Mouse (Mus musculus) 3134 (cell line): Measurements from ENCODE around the gene Ppp1r12c.

ENCODE experiments used
- DNase-seq: peaks from one replicate; pipeline ENCODE4 v3.0.0-alpha.2; 2011; ENCODE audit warnings: low spot score; ENCODE audit not compliant: insufficient read length; ENCODE audit errors: extremely low read depth

The Ppp1r12c gene

GRCm38 (mm10) chr7:4493991-4494390, 7.5 kb downstream of the Ppp1r12c start:
- DNase-seq, result no peak

GRCm38 (mm10) chr7:4492284-4493224, 8.9 kb downstream of the Ppp1r12c start:
- DNase-seq, result no peak

- DNase-seq, result no peak
Measured at GRCm38 (mm10) chr7:4491308-4491707, 10.2 kb downstream of the Ppp1r12c start.

GRCm38 (mm10) chr7:4482281-4482680, 19.2 kb downstream of the Ppp1r12c start:
- DNase-seq, result no peak

- DNase-seq, result no peak
Measured at GRCm38 (mm10) chr7:4479674-4480073, 21.8 kb downstream of the Ppp1r12c start.

GRCm38 (mm10) chr7:4478796-4479291, 22.6 kb downstream of the Ppp1r12c start:
- no peak for DNase-seq

- no peak for DNase-seq
Measured at GRCm38 (mm10) chr7:4478021-4478795, 23.3 kb downstream of the Ppp1r12c start.

- no peak for DNase-seq
Measured at GRCm38 (mm10) chr7:4473940-4474339, 27.5 kb downstream of the Ppp1r12c start.

- DNase-seq, result no peak
Measured at GRCm38 (mm10) chr7:4471179-4471555, 30.3 kb downstream of the Ppp1r12c start.

GRCm38 (mm10) chr7:4470275-4471178, 31.0 kb downstream of the Ppp1r12c start:
- no peak for DNase-seq

- DNase-seq, result no peak
Measured at GRCm38 (mm10) chr7:4467801-4468200, 33.7 kb downstream of the Ppp1r12c start.

GRCm38 (mm10) chr7:4464194-4464824, 37.2 kb downstream of the Ppp1r12c start:
- no peak for DNase-seq

GRCm38 (mm10) chr7:4460576-4461434, 40.7 kb downstream of the Ppp1r12c start, which contains the start of gene Eps8l1:
Gene Eps8l1 (plus strand): TSS chr7:4460674.
- DNase-seq, result no peak

GRCm38 (mm10) chr7:4452644-4453043, 48.8 kb downstream of the Ppp1r12c start:
- DNase-seq, result no peak

- no peak for DNase-seq
Measured at GRCm38 (mm10) chr7:4449211-4449610, 52.3 kb downstream of the Ppp1r12c start.

GRCm38 (mm10) chr7:4448439-4448838, 53.0 kb downstream of the Ppp1r12c start:
- DNase-seq, result no peak

GRCm38 (mm10) chr7:4447138-4447537, 54.3 kb downstream of the Ppp1r12c start:
- DNase-seq, result no peak

GRCm38 (mm10) chr7:4445216-4445791, 56.2 kb downstream of the Ppp1r12c start, which contains the start of gene Rdh13:
Gene Rdh13 (minus strand): TSS chr7:4445649.
- DNase-seq, result peak; percentile 90
